11 mouse cellular contexts compared by ENCODE assay signal in the genomic region with DNA sequence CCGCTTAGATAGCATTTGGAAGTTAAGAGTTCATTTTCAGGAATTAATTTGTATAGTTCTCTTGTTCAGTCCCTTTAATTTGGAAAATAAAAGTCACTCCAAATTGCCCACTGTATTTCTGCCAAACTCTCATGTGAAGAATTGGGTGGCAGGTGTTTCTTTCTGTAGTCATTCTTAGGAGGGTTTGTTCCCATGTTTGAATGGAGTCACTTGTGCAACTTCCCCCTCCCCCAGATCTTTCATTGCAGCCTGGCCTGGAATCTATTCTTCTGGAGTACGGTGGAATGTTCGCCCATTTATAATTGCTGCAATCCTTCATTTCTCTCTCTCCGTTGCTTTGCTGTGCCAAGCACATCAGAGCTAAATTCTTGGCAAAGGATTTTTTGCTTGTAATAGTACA. TPM values are rescaled to one million over a fixed set of nuclear protein-coding genes. Genes with fewer than 3 reads are reported as not detected.
DNase-seq lines count a peak whose midpoint lies in the region; ATAC-seq and TF ChIP-seq lines count a peak whose summit lies in the region.
"Had no signal": no experiment of that assay in that cellular context is flagged by ENCODE, and none has a peak within 500 bp of the region (broad histone marks: within the 10 kb centered on the region; RNA-seq: fewer than 3 reads in every experiment).

No protein-coding gene starts in this region.

- H3K4me2 ChIP-seq in forebrain, postnatal 0 days (ENCODE audit: low read depth), result no peak overlapping the region
- no peak overlapping the region for H3K4me2 ChIP-seq in stomach, postnatal 0 days (replicated peaks; ENCODE audit: low read depth)

- DNase-seq in kidney, adult 2 months, result peak; percentile 6
- no peak for DNase-seq in kidney, postnatal 4 days
- DNase-seq in brain, embryonic 14.5 days (ENCODE audit: low read depth), result peak; percentile 93
- DNase-seq in forebrain, postnatal 0 days, result peak; percentile 43
- peak; percentile 34 for DNase-seq in lung, postnatal 25 days (ENCODE audit: low spot score)
- no peak for DNase-seq in kidney, postnatal 10 days
- DNase-seq in stomach, postnatal 0 days (ENCODE audit: low spot score), result no peak
- no peak for DNase-seq in urinary bladder, postnatal 25 days (ENCODE audit: low spot score)
- DNase-seq: spleen, adult 18-20 months had no signal

- 48% methylated on average over 4 of the region's 4 CpGs for WGBS in kidney, adult 2 months
- 13% methylated on average over 4 of the region's 4 CpGs for WGBS in forebrain, postnatal 0 days
- 32% methylated on average over 4 of the region's 4 CpGs for WGBS in stomach, postnatal 0 days

- H3K27me3 ChIP-seq in kidney, adult 2 months (replicated peaks; ENCODE audit: control insufficient read depth, insufficient read depth, low read length), result no peaks in the 10 kb centered on the region
- H3K27me3 ChIP-seq in forebrain, postnatal 0 days (ENCODE audit: insufficient read depth, low read length), result no peaks in the 10 kb centered on the region
- no peaks in the 10 kb centered on the region for H3K27me3 ChIP-seq in stomach, postnatal 0 days (ENCODE audit: control insufficient read depth, insufficient read depth, low read length)

- H3K9ac ChIP-seq in forebrain, postnatal 0 days, result no peak overlapping the region
- H3K9ac ChIP-seq in stomach, postnatal 0 days (ENCODE audit: low read length), result no peak overlapping the region

- H3K27ac ChIP-seq in kidney, adult 2 months (ENCODE audit: insufficient read depth, low read depth, low read length), result no peak overlapping the region
- H3K27ac ChIP-seq in forebrain, postnatal 0 days (ENCODE audit: low read depth, low read length), result no peak overlapping the region
- H3K27ac ChIP-seq in stomach, postnatal 0 days (replicated peaks), result no peak overlapping the region

- H3K9me3 ChIP-seq in forebrain, postnatal 0 days (ENCODE audit: low read length), result no peaks in the 10 kb centered on the region
- no peaks in the 10 kb centered on the region for H3K9me3 ChIP-seq in stomach, postnatal 0 days (ENCODE audit: control insufficient read depth, low read length)

- TF ChIP-seq POLR2A in kidney, adult 2 months (IDR thresholded peaks at IDR 0.05; ENCODE audit: low read depth, low read length), result no peak
- TF ChIP-seq POLR2A in brain, embryonic 14.5 days (IDR thresholded peaks at IDR 0.05; ENCODE audit: borderline replicate concordance, extremely low read depth, insufficient read depth, insufficient read length, poor library complexity, severe bottlenecking), result no peak

- no peak for TF ChIP-seq EP300 in stomach, postnatal 0 days (optimal IDR thresholded peaks at IDR 0.05)

- peak; percentile 65; the same call in 1 of the 2 replicates for ATAC-seq in forebrain, postnatal 0 days
- ATAC-seq in stomach, postnatal 0 days (ENCODE audit: low FRiP score, low TSS enrichment), result no peak

- no peaks in the 10 kb centered on the region for H3K36me3 ChIP-seq in kidney, adult 2 months (ENCODE audit: control insufficient read depth, insufficient read depth, low read length)
- no peaks in the 10 kb centered on the region for H3K36me3 ChIP-seq in forebrain, postnatal 0 days (ENCODE audit: insufficient read depth)
- no peaks in the 10 kb centered on the region for H3K36me3 ChIP-seq in stomach, postnatal 0 days (ENCODE audit: control insufficient read depth, insufficient read depth, low read length)

- H3K4me1 ChIP-seq in kidney, adult 2 months (ENCODE audit: control insufficient read depth, insufficient read depth, low read length), result no peaks in the 10 kb centered on the region
- H3K4me1 ChIP-seq in forebrain, postnatal 0 days (ENCODE audit: insufficient read depth), result no peaks in the 10 kb centered on the region
- no peaks in the 10 kb centered on the region for H3K4me1 ChIP-seq in stomach, postnatal 0 days (replicated peaks; ENCODE audit: control insufficient read depth, insufficient read depth)

- no peak overlapping the region for H3K4me3 ChIP-seq in kidney, adult 2 months (ENCODE audit: insufficient read depth, low read depth, low read length)
- H3K4me3 ChIP-seq in forebrain, postnatal 0 days (ENCODE audit: low read depth, low read length), result no peak overlapping the region
- no peak overlapping the region for H3K4me3 ChIP-seq in stomach, postnatal 0 days (ENCODE audit: low read depth, low read length)
- H3K4me3 ChIP-seq: erythroblast, embryonic 14.5 days had no signal

- TF ChIP-seq CTCF in kidney, adult 2 months (conservative IDR thresholded peaks at IDR 0.05; ENCODE audit: insufficient read depth, insufficient read length, low read depth, low read length), result no peak
- TF ChIP-seq CTCF in brain, embryonic 14.5 days (IDR thresholded peaks at IDR 0.05; ENCODE audit: borderline replicate concordance, extremely low read depth, insufficient read depth, insufficient read length), result no peak
- TF ChIP-seq CTCF in forebrain, postnatal 0 days (IDR thresholded peaks at IDR 0.05; ENCODE audit: low read depth), result no peak
- no peak for TF ChIP-seq CTCF in stomach, postnatal 0 days (IDR thresholded peaks at IDR 0.05; ENCODE audit: low read depth)

RNA-seq across cellular contexts. Expression of a gene that starts 10.2 kb away (rescaled TPM):
- polyA plus RNA-seq in kidney, adult 2 months (2012; rRNA removed), result not detected in 2 replicates
- polyA plus RNA-seq in brain, embryonic 14.5 days (2012; rRNA removed), result not detected in 2 replicates
- total RNA-seq in forebrain, postnatal 0 days (2014; rRNA removed), result not detected in 2 replicates
- not detected in 2 replicates for polyA plus RNA-seq in forebrain, postnatal 0 days (2015; fragmentation: Nextera tagmentation; extraction: Ambion mirVana)
- polyA plus RNA-seq in stomach, postnatal 0 days (2015; fragmentation: Nextera tagmentation; extraction: Ambion mirVana), result not detected in 2 replicates
- polyA plus RNA-seq: erythroblast, embryonic 14.5 days; lung, embryonic 16.5 days had no signal

Comparison
In these comparisons a context has a peak if more than half of its experiments do, and no peak if none do; other contexts are left out.
1. DNase-seq: peak in kidney, adult 2 months (single experiment), brain, embryonic 14.5 days (single experiment), forebrain, postnatal 0 days (single experiment) and lung, postnatal 25 days (single experiment); none in kidney, postnatal 4 days (0 of 2), kidney, postnatal 10 days (single experiment), stomach, postnatal 0 days (single experiment) and urinary bladder, postnatal 25 days (single experiment).